Mouse (Mus musculus): ENCODE results near the gene Gm20388. TPM values are rescaled to one million over a fixed set of nuclear protein-coding genes. Genes with fewer than 3 reads are reported as not detected.

Gm20388 gene
- total RNA-seq, 1 experiment from 2014 or later: 3.6 TPM

DNA sequence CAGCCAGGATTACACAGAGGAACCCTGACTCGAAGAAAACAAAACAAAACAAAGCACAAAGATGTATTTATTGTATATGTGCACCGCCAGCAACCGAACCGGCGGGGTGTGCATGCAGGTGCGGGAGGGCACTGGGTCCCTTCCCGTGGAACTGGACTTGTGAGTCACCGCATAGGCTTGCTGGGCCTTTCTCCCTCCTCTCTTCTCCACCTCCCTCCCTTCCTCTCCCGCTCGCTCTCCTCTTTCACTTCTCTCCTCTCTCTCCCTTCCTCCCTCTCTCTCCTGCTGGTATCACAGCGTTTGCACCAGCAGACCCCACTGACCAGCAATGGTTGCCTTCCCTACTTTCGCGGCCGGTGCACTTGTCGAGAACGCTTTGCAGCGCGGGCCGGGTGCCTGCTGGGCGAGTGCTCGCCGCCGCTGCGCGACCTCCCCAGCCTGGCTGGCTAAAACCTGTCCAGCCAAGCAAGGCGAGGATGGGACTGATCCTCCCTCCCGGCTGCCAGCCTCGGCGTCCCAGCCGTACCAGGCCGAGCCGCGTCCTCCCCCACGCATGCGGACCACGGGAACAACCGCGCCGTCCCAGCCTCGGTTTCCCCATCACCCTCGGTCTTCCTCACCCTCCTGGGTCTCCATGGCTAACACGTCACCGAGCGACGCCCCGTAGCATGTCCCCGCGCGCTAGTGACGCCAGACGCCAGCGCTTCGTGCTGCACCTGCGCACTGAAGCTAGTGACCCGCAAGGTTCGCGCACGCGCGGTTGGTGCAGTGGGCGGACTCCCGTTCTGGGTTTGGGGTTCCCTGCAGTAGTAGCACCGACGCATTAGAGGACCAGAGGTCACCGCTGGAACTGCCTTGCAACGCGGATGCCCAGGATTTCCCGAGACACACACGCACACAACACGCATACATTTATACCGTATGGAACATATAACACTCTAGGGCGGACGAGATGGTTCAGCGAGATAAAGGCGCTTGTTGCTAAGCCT lies 1197.3 kb downstream of the Gm20388 start, which contains the start of gene Mthfsd:
Gene Mthfsd (minus strand): TSS at position 725 of the 989 bp plus-strand sequence.
- DNase-seq: peak; percentile 100

- no peak for DNase-seq
Measured at GRCm38 (mm10) chr8:121108657-121109056, 1198.0 kb downstream of the Gm20388 start.

DNA sequence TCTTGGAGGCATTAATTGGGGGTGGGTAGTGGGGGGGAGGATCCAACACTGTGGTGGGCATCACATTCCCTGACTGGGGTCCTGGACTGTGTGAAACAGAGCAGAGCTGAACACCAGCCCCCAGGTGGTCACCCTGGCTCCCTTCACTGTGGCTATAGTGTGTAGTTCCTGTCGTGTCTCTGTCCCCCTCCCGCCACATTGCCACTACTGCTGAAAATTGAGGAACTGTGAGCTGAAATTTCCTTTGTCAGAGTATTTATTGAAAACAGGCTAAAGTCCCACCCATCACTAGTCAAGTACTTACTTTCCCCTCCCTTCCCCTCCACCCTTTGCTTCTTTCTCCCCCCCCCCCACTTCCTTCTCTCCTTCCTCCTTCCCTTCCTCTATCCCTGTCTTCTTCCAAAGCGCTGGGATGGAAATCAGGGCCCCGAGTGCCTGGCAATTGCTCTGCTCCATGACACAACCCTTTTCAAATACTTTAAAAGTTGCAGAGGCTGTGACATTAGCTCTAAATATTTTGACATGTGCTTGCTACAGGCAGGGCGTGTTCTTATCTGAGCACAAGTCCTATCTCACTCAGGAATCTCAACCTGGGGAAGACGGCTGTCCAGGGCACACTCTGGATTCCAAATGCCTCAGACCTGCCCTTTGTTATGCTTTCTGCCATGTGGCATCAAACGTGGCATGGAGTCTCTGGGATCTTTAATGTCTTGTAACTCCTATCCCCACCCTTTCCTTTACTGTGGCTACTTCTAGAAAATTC lies 1200.7 kb downstream of the Gm20388 start:
- no peak for DNase-seq

DNA sequence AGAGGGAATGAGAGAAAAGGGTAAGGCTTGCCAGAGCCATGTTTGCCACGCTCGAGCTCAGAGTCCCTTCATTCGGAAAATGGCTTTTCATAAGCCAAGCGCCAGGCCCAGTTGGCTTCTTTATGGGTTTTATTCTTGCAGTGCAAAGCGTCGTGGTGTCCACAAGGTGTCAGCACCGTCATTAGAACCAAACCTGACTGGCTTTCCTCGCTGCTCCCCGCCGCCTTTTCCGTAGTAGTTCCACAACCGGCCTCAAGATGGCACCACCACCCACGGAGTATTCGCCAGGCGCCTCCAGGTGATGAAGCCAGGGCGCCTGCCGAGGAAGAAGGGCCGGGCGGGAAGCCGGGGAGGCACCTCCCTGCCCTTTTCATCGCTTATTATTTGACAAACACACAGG lies 1202.6 kb downstream of the Gm20388 start:
- DNase-seq: peak; percentile 94

- DNase-seq: no peak
Measured at GRCm38 (mm10) chr8:121115136-121115535, 1204.5 kb downstream of the Gm20388 start.

GRCm38 (mm10) chr8:121115948-121116347 lies 1205.3 kb downstream of the Gm20388 start, which contains the start of gene Foxc2:
Gene Foxc2, plus strand, starts transcription at chr8:121116171.
- DNase-seq: peak; percentile 80

GRCm38 (mm10) chr8:121116591-121117185 lies 1206.0 kb downstream of the Gm20388 start:
- DNase-seq: peak; percentile 30

- DNase-seq: no peak
Measured at GRCm38 (mm10) chr8:121117186-121117651, 1206.6 kb downstream of the Gm20388 start.

GRCm38 (mm10) chr8:121117906-121118305 lies 1207.3 kb downstream of the Gm20388 start:
- DNase-seq: no peak

- DNase-seq: no peak
Measured at GRCm38 (mm10) chr8:121118634-121119420, 1208.2 kb downstream of the Gm20388 start.

GRCm38 (mm10) chr8:121119635-121120455 lies 1209.2 kb downstream of the Gm20388 start:
- no peak for DNase-seq

DNA sequence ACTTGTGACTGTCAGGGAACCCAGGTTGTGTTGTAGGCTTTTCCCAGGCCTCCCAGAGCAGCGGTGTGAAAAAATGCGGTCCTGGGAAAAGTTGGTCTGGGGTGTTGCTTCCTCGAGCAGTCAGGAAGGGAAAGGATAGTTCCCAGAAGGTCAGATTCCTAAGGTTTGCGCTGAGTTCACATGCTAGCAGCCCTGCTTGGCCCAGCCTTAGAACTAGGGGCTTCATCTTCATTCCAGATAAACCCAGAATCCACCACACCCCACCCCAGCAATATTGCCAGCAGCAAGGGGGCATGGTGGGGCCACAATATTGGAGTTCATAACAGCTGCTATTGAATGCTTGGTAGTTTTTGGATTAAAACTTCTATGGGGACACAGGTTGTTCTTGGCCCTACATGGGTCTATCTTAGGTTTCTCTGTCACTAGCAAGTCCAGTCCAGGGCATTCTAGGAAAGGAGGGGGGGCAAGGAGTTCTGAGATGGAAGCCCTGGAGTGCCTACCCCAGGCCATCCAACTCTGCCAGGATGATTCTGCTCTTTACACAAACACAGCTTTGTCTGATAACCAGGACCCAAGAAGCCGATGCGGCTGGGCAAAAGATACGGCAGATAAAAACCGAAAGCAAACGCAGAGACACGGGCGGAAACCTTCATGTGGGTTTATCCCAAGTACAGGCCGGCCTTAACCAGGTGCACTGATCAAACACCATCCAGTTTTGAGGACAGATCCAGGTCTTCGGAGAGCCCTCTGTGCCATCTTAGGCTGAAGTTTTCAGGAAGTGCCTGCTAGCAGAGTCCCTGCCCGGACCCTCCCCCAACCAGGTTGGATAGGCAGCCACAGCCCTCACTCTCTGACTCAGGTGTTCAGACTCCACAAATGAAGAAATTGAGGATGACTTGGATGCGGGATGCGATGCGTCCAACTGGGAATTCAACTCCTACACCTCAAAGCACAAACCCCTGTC lies 1210.1 kb downstream of the Gm20388 start:
- DNase-seq: no peak

- no peak for DNase-seq
Measured at GRCm38 (mm10) chr8:121121704-121122103, 1211.1 kb downstream of the Gm20388 start.

DNA sequence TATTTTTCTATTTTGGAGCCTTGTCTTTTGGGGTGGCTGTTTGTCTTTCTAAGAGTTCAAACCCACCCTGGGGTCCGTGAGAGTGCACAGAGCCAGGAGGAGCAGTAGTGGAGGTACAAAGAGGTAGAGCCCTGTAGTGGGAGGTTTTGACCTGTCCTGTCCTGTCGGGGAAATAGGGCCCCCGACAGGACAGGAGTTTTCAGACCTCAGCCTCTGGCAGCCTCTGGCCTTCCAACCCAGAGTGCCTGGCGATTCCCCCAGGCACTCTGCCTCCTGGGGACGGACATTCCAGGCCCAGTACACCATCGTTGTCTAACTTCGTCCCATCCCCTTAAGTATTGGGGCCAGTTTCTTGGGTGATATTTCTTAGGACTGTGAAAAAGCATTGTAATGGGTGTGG lies 1211.7 kb downstream of the Gm20388 start:
- DNase-seq: no peak

GRCm38 (mm10) chr8:121123113-121123512 lies 1212.5 kb downstream of the Gm20388 start:
- DNase-seq: no peak

DNA sequence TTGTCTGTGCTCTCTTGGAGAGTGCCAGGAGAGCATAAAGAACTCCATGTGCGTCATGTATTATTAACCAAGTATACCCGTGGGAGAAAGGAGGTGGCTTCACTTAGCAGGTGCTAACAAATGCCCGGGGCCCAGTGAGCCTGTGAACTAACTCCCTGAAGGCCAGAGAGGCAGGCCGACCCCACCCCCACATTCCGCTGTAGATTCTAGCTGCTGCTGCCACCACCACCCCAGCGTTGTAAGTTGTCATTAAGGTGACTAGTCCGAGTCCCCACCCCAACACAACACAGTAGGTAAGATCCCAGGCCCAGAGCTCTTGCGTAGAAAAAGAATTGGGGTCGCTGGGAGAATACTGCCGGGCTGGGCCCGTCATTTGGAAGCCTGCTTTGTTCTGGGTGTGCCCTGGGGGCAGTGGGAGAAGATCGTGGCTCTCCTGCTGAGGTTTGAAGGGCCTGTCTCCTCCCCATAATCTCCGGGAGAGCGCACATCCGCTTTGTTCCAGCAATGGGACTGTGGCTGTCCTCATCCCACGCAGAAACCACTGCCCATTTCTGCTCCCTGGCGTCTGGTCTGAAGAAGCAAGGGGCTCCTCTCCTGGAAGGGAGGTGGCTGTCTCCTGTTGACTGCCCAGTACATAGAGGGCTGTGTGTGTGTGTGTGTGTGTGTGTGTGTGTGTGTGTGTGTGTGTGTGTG lies 1214.1 kb downstream of the Gm20388 start:
- no peak for DNase-seq

- DNase-seq: peak; percentile 69
Measured at GRCm38 (mm10) chr8:121125311-121125876, 1214.8 kb downstream of the Gm20388 start.

GRCm38 (mm10) chr8:121126191-121126590 lies 1215.5 kb downstream of the Gm20388 start:
- no peak for DNase-seq
